Comparison of ENCODE assay signal across 17 mouse cellular contexts in genomic region chr5:90340847-90341246, GRCm38 (mm10). TPM values are rescaled to one million over a fixed set of nuclear protein-coding genes. Genes with fewer than 3 reads are reported as not detected.
DNase-seq lines count a peak whose midpoint lies in the region; ATAC-seq and TF ChIP-seq lines count a peak whose summit lies in the region.
"Had no signal": no experiment of that assay in that cellular context is flagged by ENCODE, and none has a peak within 500 bp of the region (broad histone marks: within the 10 kb centered on the region; RNA-seq: fewer than 3 reads in every experiment).

No protein-coding gene starts in this region.

- peaks cover 11% of the 10 kb centered on the region; the same call in 1 of the 2 replicates for H3K4me1 ChIP-seq in liver, adult 2 months (ENCODE audit: control insufficient read depth, insufficient read depth, low read length)
- H3K4me1 ChIP-seq in liver, postnatal 0 days (ENCODE audit: insufficient read depth), result peaks cover 24% of the 10 kb centered on the region

- DNase-seq in gastrocnemius, adult 2 months, result no peak
- no peak for DNase-seq in gastrocnemius, postnatal 25 days
- DNase-seq in liver, adult 2 months (ENCODE audit: extremely low read depth, low read depth, low spot score), result peak; percentile 67
- DNase-seq in liver, postnatal 0 days, result no peak
- DNase-seq in adrenal gland, adult 8-10 months, result peak; percentile 28
- DNase-seq in skeletal muscle tissue, adult 2 months (ENCODE audit: low read depth, low spot score), result peak; percentile 21
- DNase-seq: cerebellum, adult 2 months; lung, embryonic 14.5 days had no signal

- H3K9me3 ChIP-seq in liver, postnatal 0 days (ENCODE audit: low read length), result no peaks in the 10 kb centered on the region
- H3K9me3 ChIP-seq: embryonic facial prominence, embryonic 10.5 days; heart, embryonic 15.5 days; intestine, embryonic 15.5 days; kidney, embryonic 15.5 days; liver, embryonic 12.5 days; neural tube, embryonic 15.5 days had no signal

- H3K4me2 ChIP-seq in liver, postnatal 0 days (ENCODE audit: low read depth, low read length), result no peak overlapping the region
- H3K4me2 ChIP-seq: heart, embryonic 15.5 days; hindbrain, embryonic 14.5 days; intestine, embryonic 15.5 days; kidney, embryonic 15.5 days; liver, embryonic 12.5 days; lung, embryonic 14.5 days; neural tube, embryonic 15.5 days had no signal

- WGBS in liver, adult 2 months, result 13% methylated on average over 4 of the region's 4 CpGs
- WGBS in liver, postnatal 0 days (ENCODE audit: insufficient replicate concordance), result 66% methylated on average over 4 of the region's 4 CpGs

- peaks cover 2% of the 10 kb centered on the region; the same call in 1 of the 2 replicates for H3K79me2 ChIP-seq in liver, adult 2 months (ENCODE audit: control insufficient read depth, insufficient read depth, low read length)

- no peak for ATAC-seq in liver, postnatal 0 days
- no peak for ATAC-seq in activated CD4-positive, CD25-positive, alpha-beta regulatory T cell, adult 4 months
- ATAC-seq: intestine, embryonic 15.5 days; liver, embryonic 12.5 days had no signal

- no peak for TF ChIP-seq CTCF in gastrocnemius, adult 2 months (IDR thresholded peaks at IDR 0.05)
- no peak for TF ChIP-seq CTCF in liver, adult 2 months (IDR thresholded peaks at IDR 0.05; ENCODE audit: low read depth, low read length)
- no peak for TF ChIP-seq CTCF in liver, postnatal 0 days (IDR thresholded peaks at IDR 0.05; ENCODE audit: low read depth)

- no peaks in the 10 kb centered on the region for H3K36me3 ChIP-seq in liver, adult 2 months (ENCODE audit: control insufficient read depth, insufficient read depth, low read length)
- peaks cover under 1% of the 10 kb centered on the region for H3K36me3 ChIP-seq in liver, postnatal 0 days (replicated peaks; ENCODE audit: insufficient read depth, low read length)
- H3K36me3 ChIP-seq: heart, embryonic 15.5 days; intestine, embryonic 15.5 days; kidney, embryonic 15.5 days; neural tube, embryonic 15.5 days had no signal

- H3K4me3 ChIP-seq in gastrocnemius, adult 2 months, result peak overlapping the region; percentile 71
- H3K4me3 ChIP-seq in liver, adult 2 months (ENCODE audit: insufficient read depth, low read depth, low read length), result no peak overlapping the region
- H3K4me3 ChIP-seq in liver, postnatal 0 days (ENCODE audit: low read depth, low read length), result no peak overlapping the region
- H3K4me3 ChIP-seq: embryonic facial prominence, embryonic 10.5 days; heart, embryonic 15.5 days; intestine, embryonic 15.5 days; kidney, embryonic 15.5 days; liver, embryonic 12.5 days; neural tube, embryonic 15.5 days had no signal

- H3K27ac ChIP-seq in gastrocnemius, adult 2 months, result peak overlapping the region; percentile 87
- no peak overlapping the region for H3K27ac ChIP-seq in liver, adult 2 months (replicated peaks; ENCODE audit: insufficient read depth, low read depth, low read length)
- H3K27ac ChIP-seq in liver, postnatal 0 days (ENCODE audit: low read depth), result no peak overlapping the region
- H3K27ac ChIP-seq: embryonic facial prominence, embryonic 10.5 days; heart, embryonic 15.5 days; hindbrain, embryonic 14.5 days; intestine, embryonic 15.5 days; kidney, embryonic 15.5 days; liver, embryonic 12.5 days; neural tube, embryonic 15.5 days had no signal

- TF ChIP-seq POLR2A in liver, adult 2 months (IDR thresholded peaks at IDR 0.05; ENCODE audit: extremely low read depth, insufficient read depth, low read length), result no peak

- TF ChIP-seq EP300 in liver, postnatal 0 days (IDR thresholded peaks at IDR 0.05; ENCODE audit: low read depth), result no peak

- intact Hi-C loops in gastrocnemius, adult 2 months (cut with DNase I), result no loop called here

- no peaks in the 10 kb centered on the region for H3K27me3 ChIP-seq in liver, adult 2 months (ENCODE audit: control insufficient read depth, insufficient read depth, low read length)
- H3K27me3 ChIP-seq in liver, postnatal 0 days (ENCODE audit: insufficient read depth, low read length), result no peaks in the 10 kb centered on the region
- H3K27me3 ChIP-seq: CH12.LX; heart, embryonic 15.5 days; intestine, embryonic 15.5 days; kidney, embryonic 15.5 days; liver, embryonic 12.5 days; neural tube, embryonic 15.5 days had no signal

- no peak overlapping the region for H3K9ac ChIP-seq in liver, adult 2 months (ENCODE audit: low read depth, low read length)
- H3K9ac ChIP-seq in liver, postnatal 0 days (replicated peaks), result no peak overlapping the region
- H3K9ac ChIP-seq: heart, embryonic 15.5 days; hindbrain, embryonic 14.5 days; intestine, embryonic 15.5 days; kidney, embryonic 15.5 days; liver, embryonic 12.5 days; lung, embryonic 14.5 days; neural tube, embryonic 15.5 days had no signal

RNA-seq across cellular contexts. Expression of gene Ankrd17, which starts 25.5 kb away (rescaled TPM):
- total RNA-seq in gastrocnemius, adult 2 months (2021), result 10 to 100 TPM; 48.2 to 55.3 TPM
- total RNA-seq in gastrocnemius, postnatal 25 days (2021), result 10 to 100 TPM; 42.7 to 45.2 TPM
- 37.8 and 40.9 TPM in 2 replicates for total RNA-seq in liver, adult 2 months (2014; rRNA removed)
- polyA plus RNA-seq in liver, adult 2 months (2012; rRNA removed), result 11.0 and 12.7 TPM in 2 replicates
- polyA plus RNA-seq in liver, postnatal 0 days (2015; fragmentation: Nextera tagmentation; extraction: Ambion mirVana), result 9.3 and 10.8 TPM in 2 replicates
- total RNA-seq in adrenal gland, adult 8-10 months (2022), result 100 to 1,000 TPM in 2 of 4 experiments, 10 to 100 TPM in 2; 87.8 to 118 (median 94.8) TPM
- 10 to 100 TPM; 41.9 to 48.9 TPM for polyA plus RNA-seq in activated CD4-positive, CD25-positive, alpha-beta regulatory T cell, adult 4 months (2017; shearing (Covaris generic))

RNA-seq across cellular contexts. Expression of gene Gm9958, which starts 26.2 kb away (rescaled TPM):
- total RNA-seq in gastrocnemius, adult 2 months (2021), result under 1 TPM; 0.47 to 0.56 TPM
- under 1 TPM; 0.64 to 0.70 TPM for total RNA-seq in gastrocnemius, postnatal 25 days (2021)
- 1.2 and 1.3 TPM in 2 replicates for total RNA-seq in liver, adult 2 months (2014; rRNA removed)
- polyA plus RNA-seq in liver, adult 2 months (2012; rRNA removed), result 0.87 and 0.97 TPM in 2 replicates
- polyA plus RNA-seq in liver, postnatal 0 days (2015; fragmentation: Nextera tagmentation; extraction: Ambion mirVana), result 2.4 and 2.8 TPM in 2 replicates
- 1 to 10 TPM; 3.5 to 4.9 (median 3.9) TPM for total RNA-seq in adrenal gland, adult 8-10 months (2022)
- polyA plus RNA-seq in activated CD4-positive, CD25-positive, alpha-beta regulatory T cell, adult 4 months (2017; shearing (Covaris generic)), result 1 to 10 TPM in 1 of 2 experiments, under 1 TPM in 1; 0.61 to 7.6 TPM

Comparison
In these comparisons a context has a peak if more than half of its experiments do, and no peak if none do; other contexts are left out.
1. DNase-seq: peak in liver, adult 2 months (single experiment), adrenal gland, adult 8-10 months (single experiment) and skeletal muscle tissue, adult 2 months (single experiment); none in gastrocnemius, adult 2 months (single experiment), gastrocnemius, postnatal 25 days (single experiment) and liver, postnatal 0 days (single experiment).